Mouse (Mus musculus) mature B cell (primary cell): ENCODE measurements at regions not wholly inside any gene's neighbourhood (a gene's known extent, or its start where the extent isn't known, plus 50 kb on each side); places are given as distances from the start of the nearest gene placed in this dataset.

Experiments
- in situ Hi-C: fragments of 300-500 bp; cut with MboI; formaldehyde crosslinking; loops from 2 replicates; pipeline ENCODE4 v1.14.3; 2019

GRCm38 (mm10) chr2:148506966-148507365 is 63.6 kb upstream of the Cd93 start:
- in situ Hi-C loops = no loop called here

- in situ Hi-C loops = no loop called here
Measured at GRCm38 (mm10) chr2:148505651-148506050, 62.3 kb upstream of the Cd93 start.

GRCm38 (mm10) chr2:148503143-148503854 is 59.9 kb upstream of the Cd93 start:
- in situ Hi-C loops = no loop called here

- in situ Hi-C loops = no loop called here
Measured at GRCm38 (mm10) chr2:148502321-148502720, 59.0 kb upstream of the Cd93 start.

GRCm38 (mm10) chr2:148500235-148500936 is 57.0 kb upstream of the Cd93 start:
- in situ Hi-C loops = no loop called here

DNA sequence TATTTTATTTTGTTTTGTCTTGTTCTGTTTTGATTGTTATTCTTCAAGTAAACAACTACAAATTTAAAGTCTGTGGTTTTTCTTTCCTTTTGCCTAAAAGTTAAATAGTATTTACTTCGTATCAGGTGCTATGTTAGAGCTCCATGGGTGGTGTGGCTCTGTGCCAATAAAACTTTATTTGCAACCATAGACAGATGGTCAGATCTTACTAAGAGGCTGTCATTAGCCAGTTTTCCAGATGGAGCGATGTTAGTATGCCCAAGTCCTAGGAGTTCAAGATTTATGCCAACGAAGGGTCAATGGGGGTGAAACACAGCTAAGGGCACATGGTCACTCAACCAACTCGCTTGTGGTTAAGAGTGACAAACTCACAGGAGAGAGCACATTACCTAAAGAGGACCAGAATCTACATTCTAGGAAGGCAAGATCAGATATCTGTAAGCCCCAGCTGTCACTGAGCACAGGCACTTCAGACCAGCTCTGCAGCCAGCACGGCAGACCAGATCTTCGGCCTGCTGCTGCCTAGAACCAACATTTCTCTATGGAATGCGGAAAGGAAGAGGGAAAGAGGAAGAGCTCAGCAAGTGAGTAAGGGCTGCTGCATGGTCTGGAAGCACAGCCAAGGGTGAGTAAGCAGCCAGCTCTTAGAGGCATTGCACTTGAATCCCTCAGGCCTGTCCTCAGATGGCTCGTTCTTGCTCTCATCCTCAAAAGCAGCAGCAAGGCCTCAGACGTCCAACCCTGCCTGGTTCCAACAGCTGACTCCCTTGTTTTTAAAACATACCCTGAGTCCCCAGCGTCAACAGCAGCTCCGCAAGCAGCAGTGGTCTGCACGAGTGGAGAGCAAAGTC is 54.3 kb upstream of the Cd93 start:
- in situ Hi-C loops = no loop called here

DNA sequence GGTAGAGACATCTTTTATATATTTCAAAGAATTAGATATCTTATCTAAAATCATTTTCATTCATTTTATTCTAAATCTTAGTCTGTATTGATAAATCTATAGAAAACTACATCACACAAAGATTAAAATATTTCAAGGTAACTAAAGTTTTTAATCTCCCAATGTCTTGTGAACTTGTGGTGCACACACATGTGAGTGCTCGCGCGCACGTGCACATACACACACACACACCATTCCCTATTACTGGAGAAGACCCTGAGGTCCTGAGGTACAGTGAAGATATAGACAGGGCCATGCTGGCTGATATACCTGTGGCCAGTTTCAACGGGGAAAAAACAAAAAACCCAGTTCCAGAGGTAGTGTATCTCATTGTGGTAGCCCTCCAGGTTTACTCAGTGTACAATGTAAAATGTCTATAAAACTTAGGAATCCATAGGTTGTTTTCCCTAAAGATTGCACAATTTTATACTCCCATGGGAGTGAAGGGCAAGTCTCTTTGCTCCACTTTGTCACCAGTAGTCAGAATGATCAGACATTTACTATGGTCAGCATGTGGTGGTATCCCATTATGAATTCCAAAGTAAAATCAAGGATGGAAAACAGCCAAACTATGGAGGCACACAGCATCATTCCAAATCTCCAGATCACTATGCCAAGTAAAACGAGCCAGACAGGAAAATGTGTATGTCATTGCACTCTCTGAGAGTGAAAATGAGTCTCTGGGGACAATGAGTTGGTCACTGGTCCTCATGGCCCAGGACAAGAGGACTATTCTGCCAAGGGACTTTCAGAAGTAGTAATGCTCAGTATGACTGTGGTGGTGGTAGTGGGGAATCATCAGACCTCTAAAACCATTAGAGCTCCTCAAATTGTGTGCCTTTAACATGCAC is 53.0 kb upstream of the Cd93 start:
- in situ Hi-C loops = no loop called here

- in situ Hi-C loops = no loop called here
Measured at GRCm38 (mm10) chr2:148495485-148495884, 52.1 kb upstream of the Cd93 start.

DNA sequence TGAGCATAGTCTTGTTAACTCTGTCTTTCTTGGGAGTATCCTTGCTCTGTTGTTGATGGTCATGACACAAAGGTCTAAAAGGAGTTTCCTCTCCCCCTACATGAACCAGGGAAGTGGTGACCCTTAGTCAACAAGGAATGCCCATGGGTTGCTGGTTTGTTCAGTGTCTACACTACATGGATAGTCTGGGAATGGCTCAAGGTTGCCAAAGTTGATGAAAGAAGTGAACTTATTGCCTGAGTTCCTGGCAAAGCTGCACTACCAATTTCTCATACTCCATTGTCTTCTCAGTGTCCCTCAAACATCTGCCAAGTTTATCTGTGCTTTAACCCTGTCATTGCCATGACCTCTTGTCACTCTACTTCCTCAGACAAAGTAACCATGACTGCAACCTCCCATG is 49.9 kb upstream of the Cd93 start:
- in situ Hi-C loops = no loop called here
